Mouse (Mus musculus): ENCODE measurements around the gene Celsr3. TPM values are rescaled to one million over a fixed set of nuclear protein-coding genes. Genes with fewer than 3 reads are reported as not detected.
A peak's percentile ranks its signal among the peaks of the same experiment; 100 is the strongest.

The Celsr3 gene
- polyA plus RNA-seq, 1 experiment from 2014 or later, result 0.04 TPM

DNA sequence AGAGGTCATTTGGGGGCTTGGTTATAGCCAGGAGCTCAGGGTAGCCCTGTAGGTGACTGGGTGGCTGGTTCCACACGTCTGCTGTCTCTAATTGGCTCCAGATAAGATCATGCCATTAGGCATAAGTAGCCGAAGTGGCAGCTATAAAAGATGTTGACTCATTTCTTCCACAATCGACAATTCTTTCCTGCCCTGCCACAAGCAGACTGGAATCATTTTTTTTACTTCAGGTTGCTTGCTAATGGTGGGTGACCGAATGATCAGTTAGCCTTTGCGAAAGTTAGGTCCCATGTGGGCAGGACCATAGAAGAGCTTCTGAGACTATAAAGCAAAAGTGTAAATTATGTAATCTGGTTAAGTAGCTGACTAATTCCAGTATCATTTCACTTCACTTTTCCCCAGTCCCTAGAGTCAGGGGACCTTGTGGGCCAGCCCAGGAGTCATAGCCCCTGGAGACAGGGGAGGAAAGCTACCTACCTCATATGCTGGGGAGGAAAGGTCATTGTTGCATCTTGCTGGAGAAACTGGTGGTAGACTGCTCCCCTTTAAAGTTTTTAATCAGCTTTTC, 27.5 kb upstream of the Celsr3 start:
- Histone ChIP-seq H3K4me1 (ENCODE audit: control insufficient read depth, insufficient read depth, low read length) (peaks cover 28% of the 10 kb centered on the region), H3K27me3 (ENCODE audit: control insufficient read depth, insufficient read depth, low read length) (no peaks in the 10 kb centered on the region), H3K4me3 (ENCODE audit: low read depth, low read length) (no peak overlapping the region), H3K36me3 (ENCODE audit: control insufficient read depth, insufficient read depth, low read length) (peaks cover 30% of the 10 kb centered on the region), H3K9ac (ENCODE audit: low read depth, low read length) (no peak overlapping the region), H3K9me3 (replicated peaks; ENCODE audit: control insufficient read depth, low read length) (no peaks in the 10 kb centered on the region), H3K27ac (ENCODE audit: low read depth, low read length) (no peak overlapping the region), H3K4me2 (no peak overlapping the region)
- 75% methylated on average over 5 of the region's 5 CpGs for WGBS (ENCODE audit: insufficient replicate concordance)
- no peak for ATAC-seq (replicated peaks; ENCODE audit: insufficient number of reproducible peaks, low FRiP score, low TSS enrichment)

DNA sequence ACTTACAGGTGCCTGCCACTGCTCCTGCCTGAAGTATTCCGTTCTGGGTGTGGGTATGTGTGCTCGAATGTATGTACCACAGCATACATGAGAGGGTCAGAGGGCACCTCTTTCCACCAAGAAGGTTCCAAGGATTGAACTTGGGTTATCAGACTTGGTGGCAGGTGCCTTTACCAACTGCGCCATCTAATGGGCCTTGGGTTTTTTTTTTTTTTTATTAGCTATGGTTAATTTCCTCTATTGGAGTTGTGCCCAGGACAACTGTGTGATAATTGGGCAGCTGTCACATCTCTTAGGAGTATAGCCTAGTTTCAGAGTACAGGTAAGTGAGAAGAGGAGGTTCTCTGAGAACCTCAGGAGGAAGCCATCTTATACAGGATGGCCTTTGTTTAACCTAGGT, 26.6 kb upstream of the Celsr3 start:
- no peak overlapping the region for H3K9ac ChIP-seq (ENCODE audit: low read depth, low read length)
- H3K27ac ChIP-seq (ENCODE audit: low read depth, low read length), result no peak overlapping the region
- 93% methylated on average over 3 of the region's 3 CpGs for WGBS (ENCODE audit: insufficient replicate concordance)
- no peaks in the 10 kb centered on the region for H3K27me3 ChIP-seq (ENCODE audit: control insufficient read depth, insufficient read depth, low read length)
- peaks cover 25% of the 10 kb centered on the region for H3K4me1 ChIP-seq (ENCODE audit: control insufficient read depth, insufficient read depth, low read length)
- no peaks in the 10 kb centered on the region for H3K9me3 ChIP-seq (replicated peaks; ENCODE audit: control insufficient read depth, low read length)
- no peak for ATAC-seq (replicated peaks; ENCODE audit: insufficient number of reproducible peaks, low FRiP score, low TSS enrichment)
- H3K36me3 ChIP-seq (ENCODE audit: control insufficient read depth, insufficient read depth, low read length), result peaks cover 35% of the 10 kb centered on the region
- H3K4me2 ChIP-seq, result no peak overlapping the region
- H3K4me3 ChIP-seq (ENCODE audit: low read depth, low read length), result no peak overlapping the region

DNA sequence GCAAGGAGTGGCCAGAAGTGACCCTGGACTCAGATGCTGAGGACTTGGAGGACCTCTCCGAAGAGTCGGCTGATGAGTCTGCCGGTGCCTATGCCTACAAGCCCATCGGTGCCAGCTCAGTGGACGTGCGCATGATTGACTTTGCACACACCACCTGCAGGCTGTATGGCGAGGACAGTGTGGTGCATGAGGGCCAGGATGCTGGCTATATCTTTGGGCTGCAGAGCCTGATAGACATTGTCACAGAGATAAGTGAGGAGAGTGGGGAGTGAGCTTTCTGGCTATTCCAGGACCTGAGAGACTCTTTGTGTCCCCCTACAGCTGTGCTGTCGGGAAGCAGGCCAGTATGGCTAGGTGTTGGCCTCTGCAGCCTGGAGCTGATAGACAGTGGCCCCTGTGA, 20.4 kb upstream of the Celsr3 start:
- no peak for ATAC-seq (replicated peaks; ENCODE audit: insufficient number of reproducible peaks, low FRiP score, low TSS enrichment)
- peaks cover 22% of the 10 kb centered on the region for H3K36me3 ChIP-seq (ENCODE audit: control insufficient read depth, insufficient read depth, low read length)
- no peaks in the 10 kb centered on the region for H3K9me3 ChIP-seq (replicated peaks; ENCODE audit: control insufficient read depth, low read length)
- H3K4me3 ChIP-seq (ENCODE audit: low read depth, low read length), result no peak overlapping the region
- no peak overlapping the region for H3K4me2 ChIP-seq
- no peak overlapping the region for H3K27ac ChIP-seq (ENCODE audit: low read depth, low read length)
- WGBS (ENCODE audit: insufficient replicate concordance), result 85% methylated on average over 8 of the region's 8 CpGs
- no peak overlapping the region for H3K9ac ChIP-seq (ENCODE audit: low read depth, low read length)
- peaks cover 28% of the 10 kb centered on the region for H3K4me1 ChIP-seq (ENCODE audit: control insufficient read depth, insufficient read depth, low read length)
- H3K27me3 ChIP-seq (ENCODE audit: control insufficient read depth, insufficient read depth, low read length), result no peaks in the 10 kb centered on the region

DNA sequence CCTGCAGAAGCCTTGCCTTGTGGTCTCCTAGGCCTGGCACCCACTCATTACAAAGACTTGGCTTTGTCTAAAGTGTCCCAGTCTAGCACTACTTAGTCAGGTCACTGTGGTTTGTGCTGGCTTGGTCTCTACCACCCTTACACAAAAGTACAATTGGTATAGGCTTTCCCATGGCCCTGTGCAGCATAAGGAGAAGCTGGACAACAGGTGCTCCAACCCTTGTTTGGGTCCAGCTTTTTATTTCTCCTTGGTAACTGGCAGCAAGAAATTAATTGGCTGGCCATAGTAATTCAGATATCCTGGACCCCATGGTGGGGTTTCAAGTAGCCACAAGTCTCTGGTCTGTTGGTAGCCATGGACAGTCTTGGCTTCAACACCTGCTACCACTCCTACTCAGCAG, 19.7 kb upstream of the Celsr3 start:
- no peak overlapping the region for H3K9ac ChIP-seq (ENCODE audit: low read depth, low read length)
- H3K4me1 ChIP-seq (ENCODE audit: control insufficient read depth, insufficient read depth, low read length), result peaks cover 28% of the 10 kb centered on the region
- no peak for ATAC-seq (replicated peaks; ENCODE audit: insufficient number of reproducible peaks, low FRiP score, low TSS enrichment)
- H3K27ac ChIP-seq (ENCODE audit: low read depth, low read length), result peak overlapping the region; percentile 4; the same call in 1 of the 2 replicates
- peaks cover 22% of the 10 kb centered on the region for H3K36me3 ChIP-seq (ENCODE audit: control insufficient read depth, insufficient read depth, low read length)
- no peaks in the 10 kb centered on the region for H3K9me3 ChIP-seq (replicated peaks; ENCODE audit: control insufficient read depth, low read length)
- H3K4me3 ChIP-seq (ENCODE audit: low read depth, low read length), result no peak overlapping the region
- H3K4me2 ChIP-seq, result no peak overlapping the region
- no peaks in the 10 kb centered on the region for H3K27me3 ChIP-seq (ENCODE audit: control insufficient read depth, insufficient read depth, low read length)

DNA sequence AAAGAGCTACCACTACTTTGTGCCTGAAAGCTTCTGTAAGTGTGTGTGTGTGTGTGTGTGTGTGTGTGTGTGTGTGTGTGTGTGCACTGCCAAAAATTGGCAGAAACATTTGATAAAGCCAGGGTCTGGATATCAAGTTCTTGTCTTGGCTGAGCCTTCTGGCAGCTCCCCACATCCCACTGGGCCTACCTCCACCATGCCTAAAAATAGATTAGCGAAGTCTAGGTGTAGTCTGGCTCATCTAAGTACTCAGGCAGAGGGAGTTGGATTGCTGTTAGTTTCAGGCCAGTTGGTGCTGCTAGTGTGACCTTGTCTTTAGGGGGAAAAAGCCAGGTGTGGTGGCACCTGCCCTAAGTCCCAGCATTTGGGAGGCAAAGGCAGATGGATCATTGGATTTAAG, 19.3 kb upstream of the Celsr3 start:
- Histone ChIP-seq H3K27me3 (ENCODE audit: control insufficient read depth, insufficient read depth, low read length) (no peaks in the 10 kb centered on the region), H3K36me3 (ENCODE audit: control insufficient read depth, insufficient read depth, low read length) (peaks cover 20% of the 10 kb centered on the region), H3K9ac (ENCODE audit: low read depth, low read length) (no peak overlapping the region; the same call in 1 of the 2 replicates), H3K27ac (ENCODE audit: low read depth, low read length) (peak overlapping the region; percentile 4; the same call in 1 of the 2 replicates), H3K4me2 (no peak overlapping the region), H3K4me3 (ENCODE audit: low read depth, low read length) (no peak overlapping the region), H3K9me3 (replicated peaks; ENCODE audit: control insufficient read depth, low read length) (no peaks in the 10 kb centered on the region), H3K4me1 (ENCODE audit: control insufficient read depth, insufficient read depth, low read length) (peaks cover 28% of the 10 kb centered on the region)
- WGBS (ENCODE audit: insufficient replicate concordance), result 50% methylated on average over 1 of the region's 1 CpGs
- ATAC-seq (replicated peaks; ENCODE audit: insufficient number of reproducible peaks, low FRiP score, low TSS enrichment), result no peak

DNA sequence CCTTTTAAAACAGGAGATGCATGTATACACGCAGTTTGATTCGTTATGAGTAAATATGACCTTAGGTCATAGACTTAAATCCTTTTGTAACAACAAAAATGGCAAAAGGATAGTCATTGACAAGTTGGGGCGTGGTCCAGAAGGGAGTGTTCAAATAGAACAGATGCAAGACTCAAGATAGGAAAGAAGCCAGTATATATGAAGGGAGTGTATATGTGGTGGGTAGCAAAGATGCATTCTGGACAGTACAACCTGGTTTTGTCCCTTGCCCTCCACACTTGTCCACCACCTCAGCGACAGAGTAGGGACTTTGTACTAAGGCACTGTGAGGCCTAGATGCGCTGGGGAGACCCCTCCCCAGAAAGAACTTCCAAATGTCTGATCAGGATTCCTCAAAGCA, 18.4 kb upstream of the Celsr3 start:
- Histone ChIP-seq H3K27ac (ENCODE audit: low read depth, low read length) (no peak overlapping the region), H3K4me1 (ENCODE audit: control insufficient read depth, insufficient read depth, low read length) (peaks cover 28% of the 10 kb centered on the region), H3K9ac (ENCODE audit: low read depth, low read length) (no peak overlapping the region; the same call in 1 of the 2 replicates), H3K27me3 (ENCODE audit: control insufficient read depth, insufficient read depth, low read length) (no peaks in the 10 kb centered on the region), H3K36me3 (ENCODE audit: control insufficient read depth, insufficient read depth, low read length) (peaks cover 14% of the 10 kb centered on the region; the same call in 1 of the 2 replicates), H3K4me2 (peak overlapping the region; percentile 93), H3K9me3 (replicated peaks; ENCODE audit: control insufficient read depth, low read length) (no peaks in the 10 kb centered on the region), H3K4me3 (ENCODE audit: low read depth, low read length) (no peak overlapping the region)
- no peak for ATAC-seq (replicated peaks; ENCODE audit: insufficient number of reproducible peaks, low FRiP score, low TSS enrichment)
- WGBS (ENCODE audit: insufficient replicate concordance), result 67% methylated on average over 5 of the region's 5 CpGs

DNA sequence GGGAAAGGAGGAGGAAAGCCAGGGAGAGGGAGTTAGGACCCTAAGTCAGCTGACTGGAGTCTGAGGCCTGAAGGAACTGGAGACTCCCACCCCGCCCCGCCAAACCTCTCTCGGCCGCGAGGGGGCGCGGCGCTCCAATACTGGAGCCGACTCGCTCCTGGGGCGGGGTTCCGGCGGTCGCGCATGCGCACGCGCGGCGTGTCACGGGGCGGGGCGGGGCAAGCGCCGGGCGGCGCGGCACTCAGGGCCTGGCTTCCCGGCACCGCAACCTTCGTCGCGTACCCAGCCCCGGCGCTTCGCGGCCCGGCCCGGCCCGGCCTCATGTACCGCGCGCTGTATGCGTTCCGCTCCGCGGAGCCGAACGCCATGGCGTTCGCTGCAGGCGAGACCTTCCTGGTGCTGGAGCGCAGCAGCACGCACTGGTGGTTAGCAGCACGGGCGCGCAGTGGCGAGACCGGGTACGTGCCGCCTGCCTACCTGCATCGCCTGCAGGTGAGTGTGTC, 17.9 kb upstream of the Celsr3 start, which contains the start of gene Nckipsd:
Gene Nckipsd (plus strand): TSS at position 206 of the 503 bp plus-strand sequence.
- Histone ChIP-seq H3K36me3 (ENCODE audit: control insufficient read depth, insufficient read depth, low read length) (peaks cover 14% of the 10 kb centered on the region; the same call in 1 of the 2 replicates), H3K4me3 (ENCODE audit: low read depth, low read length) (peak within 1 kb of the TSS; percentile 76), H3K27ac (ENCODE audit: low read depth, low read length) (peak within 1 kb of the TSS; percentile 30; the same call in 1 of the 2 replicates)

DNA sequence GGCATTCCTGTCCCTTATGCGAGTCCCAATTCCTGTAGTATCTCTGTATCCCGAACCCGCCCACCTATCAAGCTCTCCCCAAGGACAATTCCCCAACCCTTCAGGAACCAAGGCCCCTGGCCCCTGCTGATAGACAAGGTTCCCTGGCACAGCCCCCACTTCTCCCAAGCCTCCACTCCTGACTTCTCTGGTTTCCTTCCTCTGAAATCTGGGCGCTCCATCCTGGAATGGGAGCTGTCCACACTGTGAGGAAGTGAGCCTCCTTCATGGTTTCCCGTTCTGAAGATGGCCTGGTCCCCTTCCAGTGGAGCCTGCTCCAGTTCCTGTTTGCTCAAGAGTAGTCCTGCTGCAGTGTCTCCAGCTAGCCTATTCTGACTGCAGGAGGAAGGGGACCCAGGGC, 16.9 kb upstream of the Celsr3 start:
- 53% methylated on average over 5 of the region's 5 CpGs for WGBS (ENCODE audit: insufficient replicate concordance)
- peaks cover 28% of the 10 kb centered on the region for H3K4me1 ChIP-seq (ENCODE audit: control insufficient read depth, insufficient read depth, low read length)
- peak overlapping the region; percentile 93 for H3K4me2 ChIP-seq
- no peak for ATAC-seq (replicated peaks; ENCODE audit: insufficient number of reproducible peaks, low FRiP score, low TSS enrichment)
- peak overlapping the region; percentile 76; the same call in 1 of the 2 replicates for H3K4me3 ChIP-seq (ENCODE audit: low read depth, low read length)
- H3K9me3 ChIP-seq (replicated peaks; ENCODE audit: control insufficient read depth, low read length), result no peaks in the 10 kb centered on the region
- no peak overlapping the region for H3K27ac ChIP-seq (ENCODE audit: low read depth, low read length)
- no peaks in the 10 kb centered on the region for H3K27me3 ChIP-seq (ENCODE audit: control insufficient read depth, insufficient read depth, low read length)
- H3K36me3 ChIP-seq (ENCODE audit: control insufficient read depth, insufficient read depth, low read length), result peaks cover 12% of the 10 kb centered on the region
- no peak overlapping the region for H3K9ac ChIP-seq (ENCODE audit: low read depth, low read length)

More for the DNA sequence above, 17.9 kb upstream of the Celsr3 start, which contains the start of gene Nckipsd:
- Histone ChIP-seq H3K9ac (ENCODE audit: low read depth, low read length) (peak within 1 kb of the TSS; percentile 87), H3K27me3 (ENCODE audit: control insufficient read depth, insufficient read depth, low read length) (no peaks in the 10 kb centered on the region), H3K9me3 (replicated peaks; ENCODE audit: control insufficient read depth, low read length) (no peaks in the 10 kb centered on the region), H3K4me2 (peak within 1 kb of the TSS; percentile 93), H3K4me1 (ENCODE audit: control insufficient read depth, insufficient read depth, low read length) (peaks cover 28% of the 10 kb centered on the region)
- under 1% methylated on average over 53 of the region's 62 CpGs for WGBS (ENCODE audit: insufficient replicate concordance)
- ATAC-seq (replicated peaks; ENCODE audit: insufficient number of reproducible peaks, low FRiP score, low TSS enrichment), result peak; percentile 88

DNA sequence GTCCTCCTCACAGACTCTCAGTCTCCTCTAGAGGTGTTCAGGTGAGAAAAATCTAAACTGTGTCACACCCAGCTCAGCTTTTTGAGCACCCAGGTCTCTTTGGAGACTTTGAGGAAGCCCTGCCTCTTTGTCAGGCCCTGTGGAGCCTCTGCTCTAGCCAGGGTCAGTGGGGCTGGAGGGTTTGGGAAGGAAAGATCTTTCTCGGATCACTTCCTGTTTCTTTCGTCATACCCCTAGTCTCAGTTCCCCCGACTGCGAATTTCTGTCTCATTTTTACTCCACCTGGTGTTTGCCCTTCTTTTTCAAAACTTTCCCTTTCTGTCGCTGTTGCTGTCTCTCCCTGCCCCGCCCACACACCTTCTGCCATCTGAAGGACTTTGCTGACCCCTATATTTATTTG, 16.4 kb upstream of the Celsr3 start:
- peaks cover 28% of the 10 kb centered on the region for H3K4me1 ChIP-seq (ENCODE audit: control insufficient read depth, insufficient read depth, low read length)
- no peak overlapping the region for H3K4me3 ChIP-seq (ENCODE audit: low read depth, low read length)
- no peak for ATAC-seq (replicated peaks; ENCODE audit: insufficient number of reproducible peaks, low FRiP score, low TSS enrichment)
- peak overlapping the region; percentile 93; the same call in 1 of the 2 replicates for H3K4me2 ChIP-seq
- H3K36me3 ChIP-seq (ENCODE audit: control insufficient read depth, insufficient read depth, low read length), result peaks cover 12% of the 10 kb centered on the region
- no peaks in the 10 kb centered on the region for H3K9me3 ChIP-seq (replicated peaks; ENCODE audit: control insufficient read depth, low read length)
- no peak overlapping the region for H3K9ac ChIP-seq (ENCODE audit: low read depth, low read length)
- H3K27ac ChIP-seq (ENCODE audit: low read depth, low read length), result no peak overlapping the region
- 84% methylated on average over 6 of the region's 6 CpGs for WGBS (ENCODE audit: insufficient replicate concordance)
- H3K27me3 ChIP-seq (ENCODE audit: control insufficient read depth, insufficient read depth, low read length), result no peaks in the 10 kb centered on the region
